Mouse (Mus musculus) CH12.LX (cell line): ENCODE measurements at regions not wholly inside any gene's neighbourhood (a gene's known extent, or its start where the extent isn't known, plus 50 kb on each side); places are given as distances from the start of the nearest gene placed in this dataset.

Experiments
- DNase-seq: peaks from one replicate; pipeline ENCODE4 v3.0.0-alpha.2; 2013; ENCODE audit errors: extremely low read depth
- H3K27ac ChIP-seq: 2 replicates; pipeline ENCODE4 v1.5.1; 2012; ENCODE audit warnings: low read depth, mild to moderate bottlenecking, control low read depth, moderate library complexity; ENCODE audit not compliant: insufficient read depth
- H3K27me3 ChIP-seq: replicated peaks from 2 replicates; pipeline ENCODE3; 2012; ENCODE audit warnings: inconsistent platforms
- H3K36me3 ChIP-seq, 2 experiments: replicated peaks in 1 of 2; 2 replicates each; pipeline versions ENCODE3 to v1.6.1; 2012; ENCODE audit warnings: inconsistent platforms in 1 of 2, low read length in 1 of 2, mild to moderate bottlenecking in 1 of 2, mixed read lengths in 1 of 2, moderate library complexity in 1 of 2; ENCODE audit not compliant: control insufficient read depth in 1 of 2, insufficient read depth in 1 of 2
- H3K4me1 ChIP-seq, 2 experiments: 2 replicates each; pipeline ENCODE4 v1.6.1; 2012; ENCODE audit warnings: inconsistent platforms in 1 of 2, moderate library complexity in 1 of 2; ENCODE audit not compliant: insufficient read depth in 2 of 2, control insufficient read depth in 1 of 2
- H3K4me2 ChIP-seq: 2 replicates; pipeline ENCODE4 v1.6.1; 2012; ENCODE audit warnings: low read depth, mild to moderate bottlenecking, control low read depth; ENCODE audit not compliant: poor library complexity, insufficient read depth, severe bottlenecking
- H3K4me3 ChIP-seq, 3 experiments: fragments of 150-350 bp in 1 of 3; sonication (generic) in 1 of 3; replicated peaks in 1 of 3; 2 replicates each; pipeline versions ENCODE3 to v1.5.1; 2011 to 2012; ENCODE audit warnings: low read depth in 2 of 3, low read length in 2 of 3, mild to moderate bottlenecking in 2 of 3, moderate library complexity in 2 of 3, control low read depth in 1 of 3, improper control_type of control experiment in 1 of 3, inconsistent platforms in 1 of 3, mixed read lengths in 1 of 3; ENCODE audit not compliant: poor library complexity in 1 of 3
- H3K79me2 ChIP-seq: replicated peaks from 2 replicates; pipeline ENCODE4 v1.6.1; 2012; ENCODE audit warnings: mild to moderate bottlenecking, moderate library complexity; ENCODE audit not compliant: control insufficient read depth, poor library complexity, insufficient read depth, severe bottlenecking; ENCODE audit errors: extremely low read depth
- H3K9ac ChIP-seq: 2 replicates; pipeline ENCODE4 v1.6.1; 2012; ENCODE audit warnings: low read depth, mild to moderate bottlenecking, control low read depth, moderate library complexity; ENCODE audit not compliant: insufficient read depth
- H3K9me3 ChIP-seq: replicated peaks from 2 replicates; pipeline ENCODE3; 2012; ENCODE audit warnings: low read length, inconsistent platforms, mixed read lengths
- BHLHE40 ChIP-seq: IDR thresholded peaks from 2 replicates; pipeline ENCODE4 v1.6.1; 2011; ENCODE audit warnings: mild to moderate bottlenecking, low read depth, low read length, improper control_type of control experiment
- CHD1 ChIP-seq: IDR thresholded peaks from 2 replicates; pipeline ENCODE4 v1.6.1; 2012; ENCODE audit warnings: low read depth, low read length, improper control_type of control experiment, inconsistent platforms
- CTCF ChIP-seq, 2 experiments: IDR thresholded peaks in 1 of 2; conservative IDR thresholded peaks in 1 of 2; 2 replicates each; pipeline ENCODE4 v1.5.1; 2011 to 2012; ENCODE audit warnings: low read depth in 2 of 2, low read length in 2 of 2, improper control_type of control experiment in 1 of 2, inconsistent platforms in 1 of 2, mild to moderate bottlenecking in 1 of 2, moderate library complexity in 1 of 2
- ELF1 ChIP-seq: IDR thresholded peaks from 2 replicates; pipeline ENCODE4 v1.6.1; 2014; ENCODE audit warnings: low read depth, mild to moderate bottlenecking, inconsistent platforms, low read length, improper control_type of control experiment
- EP300 ChIP-seq: IDR thresholded peaks from 2 replicates; pipeline ENCODE4 v1.6.1; 2011; ENCODE audit warnings: low read length, improper control_type of control experiment
- ETS1 ChIP-seq: conservative IDR thresholded peaks from 2 replicates; pipeline ENCODE4 v1.6.1; 2012; ENCODE audit warnings: low read depth, mild to moderate bottlenecking, inconsistent platforms, low read length, improper control_type of control experiment, moderate library complexity
- HCFC1 ChIP-seq: IDR thresholded peaks from 2 replicates; pipeline ENCODE4 v1.6.1; 2012; ENCODE audit warnings: low read depth, mild to moderate bottlenecking, inconsistent platforms, low read length, improper control_type of control experiment
- IRF4 ChIP-seq: IDR thresholded peaks from 2 replicates; pipeline ENCODE4 v1.6.1; 2014; ENCODE audit warnings: low read depth, mild to moderate bottlenecking, inconsistent platforms, low read length, improper control_type of control experiment
- JUN ChIP-seq: IDR thresholded peaks from 2 replicates; pipeline ENCODE4 v1.6.1; 2011; ENCODE audit warnings: low read depth, mild to moderate bottlenecking, low read length, improper control_type of control experiment, moderate library complexity; ENCODE audit not compliant: insufficient read depth
- MEF2A ChIP-seq: IDR thresholded peaks from 2 replicates; pipeline ENCODE4 v1.6.1; 2014; ENCODE audit warnings: low read depth, mild to moderate bottlenecking, inconsistent platforms, low read length, improper control_type of control experiment, borderline replicate concordance
- MXI1 ChIP-seq: IDR thresholded peaks from 2 replicates; pipeline ENCODE4 v1.6.1; 2011; ENCODE audit warnings: mild to moderate bottlenecking, low read depth, low read length, improper control_type of control experiment
- MYC ChIP-seq: IDR thresholded peaks from 2 replicates; pipeline ENCODE4 v1.6.1; 2011; ENCODE audit warnings: low read depth, mild to moderate bottlenecking, improper control_type of control experiment, low read length
- NRF1 ChIP-seq: IDR thresholded peaks from 2 replicates; pipeline ENCODE4 v1.6.1; 2014; ENCODE audit warnings: low read depth, mild to moderate bottlenecking, inconsistent platforms, low read length, improper control_type of control experiment, moderate library complexity
- POLR2A ChIP-seq: IDR thresholded peaks from 2 replicates; pipeline ENCODE4 v1.6.1; 2011; ENCODE audit warnings: low read depth, mild to moderate bottlenecking, improper control_type of control experiment, low read length
- SIN3A ChIP-seq: IDR thresholded peaks from 2 replicates; pipeline ENCODE4 v1.6.1; 2012; ENCODE audit warnings: low read length, improper control_type of control experiment, inconsistent platforms
- TBP ChIP-seq: conservative IDR thresholded peaks from 2 replicates; pipeline ENCODE4 v1.6.1; 2011; ENCODE audit warnings: low read depth, low read length, improper control_type of control experiment
- TCF12 ChIP-seq: IDR thresholded peaks from 2 replicates; pipeline ENCODE4 v1.6.1; 2014; ENCODE audit warnings: low read depth, mild to moderate bottlenecking, inconsistent platforms, low read length, improper control_type of control experiment
- UBTF ChIP-seq: IDR thresholded peaks from 2 replicates; pipeline ENCODE4 v1.6.1; 2012; ENCODE audit warnings: low read depth, mild to moderate bottlenecking, inconsistent platforms, low read length, improper control_type of control experiment, moderate library complexity
- USF2 ChIP-seq: conservative IDR thresholded peaks from 2 replicates; pipeline ENCODE4 v1.6.1; 2011; ENCODE audit warnings: low read depth, low read length, improper control_type of control experiment
- ZC3H11A ChIP-seq: IDR thresholded peaks from 2 replicates; pipeline ENCODE4 v1.6.1; 2012; ENCODE audit warnings: low read depth, mild to moderate bottlenecking, inconsistent platforms, low read length, improper control_type of control experiment
- ZKSCAN1 ChIP-seq: IDR thresholded peaks from 2 replicates; pipeline ENCODE4 v1.6.1; 2012; ENCODE audit warnings: low read depth, inconsistent platforms, low read length, improper control_type of control experiment, borderline replicate concordance
- ZMIZ1 ChIP-seq: IDR thresholded peaks from 2 replicates; pipeline ENCODE4 v1.6.1; 2012; ENCODE audit warnings: low read depth, mild to moderate bottlenecking, inconsistent platforms, low read length, improper control_type of control experiment
- ZNF384 ChIP-seq: IDR thresholded peaks from 2 replicates; pipeline ENCODE4 v1.6.1; 2012; ENCODE audit warnings: low read depth, low read length, improper control_type of control experiment, inconsistent platforms
- dilution Hi-C: fragments of 300-500 bp; cut with MboI; formaldehyde crosslinking; loops from 2 replicates; pipeline ENCODE4 v1.14.3; 2020; ENCODE audit warnings: low sequenced_read_pairs; ENCODE audit not compliant: extremely low pct_unique_long_range_greater_than_20kb, extremely low pct_ligation_motif_present
- in situ Hi-C: fragments of 300-500 bp; cut with MboI; formaldehyde crosslinking; loops from 3 replicates; pipeline ENCODE4 v1.14.3; 2019; ENCODE audit warnings: low sequenced_read_pairs, low pct_ligation_motif_present, low pct_unique_long_range_greater_than_20kb, mixed read lengths

GRCm38 (mm10) chr4:62825256-62825655 is 140.1 kb upstream of the Zfp618 start:
- Histone ChIP-seq H3K4me3 (no peak overlapping the region), H3K4me2 (no peak overlapping the region), H3K9me3 (no peaks in the 10 kb centered on the region), H3K4me1 (no peaks in the 10 kb centered on the region), H3K27me3 (peaks cover 76% of the 10 kb centered on the region), H3K79me2 (no peaks in the 10 kb centered on the region), H3K36me3 (no peaks in the 10 kb centered on the region), H3K9ac (no peak overlapping the region), H3K27ac (no peak overlapping the region)
- dilution Hi-C loops, result no loop called here
- TF ChIP-seq ELF1, result no peak
- TF ChIP-seq MYC, result no peak
- TF ChIP-seq IRF4, result no peak
- no peak for TF ChIP-seq MXI1
- no peak for TF ChIP-seq UBTF
- no peak for TF ChIP-seq CHD1
- no peak for TF ChIP-seq ZMIZ1
- no peak for TF ChIP-seq JUN
- TF ChIP-seq TBP, result no peak
- TF ChIP-seq ZKSCAN1, result no peak
- TF ChIP-seq SIN3A, result no peak
- TF ChIP-seq POLR2A, result no peak
- DNase-seq, result no peak
- in situ Hi-C loops, result no loop called here

DNA sequence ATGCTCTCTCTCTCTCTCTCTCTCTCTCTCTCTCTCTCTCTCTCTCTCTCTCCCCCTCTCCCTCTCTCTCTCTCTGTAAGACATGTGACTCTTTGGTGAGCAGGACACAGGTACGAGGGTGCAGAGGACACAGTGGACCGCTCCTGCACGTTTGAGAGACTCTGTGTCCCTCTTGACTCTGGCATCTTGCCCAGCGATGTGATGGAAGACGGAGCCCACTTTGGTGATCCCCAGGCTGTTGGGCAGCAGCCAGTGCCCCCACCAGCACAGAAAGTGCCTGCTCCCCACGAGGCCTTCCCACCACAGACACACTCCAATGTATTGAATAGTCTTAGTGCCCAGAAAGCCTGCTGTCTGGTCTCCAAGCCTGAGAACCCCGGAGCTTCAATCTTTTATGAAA is 136.4 kb upstream of the Zfp618 start:
- Histone ChIP-seq H3K4me3 (no peak overlapping the region), H3K4me2 (no peak overlapping the region), H3K27me3 (peaks cover 60% of the 10 kb centered on the region), H3K9me3 (no peaks in the 10 kb centered on the region), H3K9ac (no peak overlapping the region), H3K27ac (no peak overlapping the region), H3K36me3 (no peaks in the 10 kb centered on the region), H3K4me1 (peaks cover 0 to 1% of the 10 kb centered on the region in 2 experiments; a peak in 1 of 4 replicates), H3K79me2 (no peaks in the 10 kb centered on the region)
- dilution Hi-C loops (no loop called here), in situ Hi-C loops (no loop called here)
- no peak for TF ChIP-seq ELF1
- no peak for TF ChIP-seq TCF12
- no peak for TF ChIP-seq HCFC1
- no peak for TF ChIP-seq ZMIZ1
- TF ChIP-seq JUN, result no peak
- no peak for TF ChIP-seq BHLHE40
- no peak for TF ChIP-seq ETS1
- no peak for TF ChIP-seq UBTF
- TF ChIP-seq MEF2A, result no peak
- no peak for TF ChIP-seq NRF1
- no peak for TF ChIP-seq ZNF384
- TF ChIP-seq MYC, result no peak
- no peak for TF ChIP-seq CHD1
- no peak for TF ChIP-seq CTCF (conservative IDR thresholded peaks at IDR 0.05 in 1 of 2, IDR thresholded peaks at IDR 0.05 in 1 of 2; ENCODE audit: low read depth in 2 of 2, low read length in 2 of 2)
- no peak for TF ChIP-seq ZC3H11A
- TF ChIP-seq IRF4, result no peak
- TF ChIP-seq TBP, result no peak
- TF ChIP-seq USF2, result no peak
- TF ChIP-seq EP300, result no peak
- no peak for DNase-seq
